Mouse (Mus musculus): ENCODE measurements around the gene Crtc2. TPM values are rescaled to one million over a fixed set of nuclear protein-coding genes. Genes with fewer than 3 reads are reported as not detected.
A peak's percentile ranks its signal among the peaks of the same experiment; 100 is the strongest.

Gene Crtc2
- total and polyA plus RNA-seq, 3 experiments, result 7.1 to 66.9 TPM; not detected in 1

DNA sequence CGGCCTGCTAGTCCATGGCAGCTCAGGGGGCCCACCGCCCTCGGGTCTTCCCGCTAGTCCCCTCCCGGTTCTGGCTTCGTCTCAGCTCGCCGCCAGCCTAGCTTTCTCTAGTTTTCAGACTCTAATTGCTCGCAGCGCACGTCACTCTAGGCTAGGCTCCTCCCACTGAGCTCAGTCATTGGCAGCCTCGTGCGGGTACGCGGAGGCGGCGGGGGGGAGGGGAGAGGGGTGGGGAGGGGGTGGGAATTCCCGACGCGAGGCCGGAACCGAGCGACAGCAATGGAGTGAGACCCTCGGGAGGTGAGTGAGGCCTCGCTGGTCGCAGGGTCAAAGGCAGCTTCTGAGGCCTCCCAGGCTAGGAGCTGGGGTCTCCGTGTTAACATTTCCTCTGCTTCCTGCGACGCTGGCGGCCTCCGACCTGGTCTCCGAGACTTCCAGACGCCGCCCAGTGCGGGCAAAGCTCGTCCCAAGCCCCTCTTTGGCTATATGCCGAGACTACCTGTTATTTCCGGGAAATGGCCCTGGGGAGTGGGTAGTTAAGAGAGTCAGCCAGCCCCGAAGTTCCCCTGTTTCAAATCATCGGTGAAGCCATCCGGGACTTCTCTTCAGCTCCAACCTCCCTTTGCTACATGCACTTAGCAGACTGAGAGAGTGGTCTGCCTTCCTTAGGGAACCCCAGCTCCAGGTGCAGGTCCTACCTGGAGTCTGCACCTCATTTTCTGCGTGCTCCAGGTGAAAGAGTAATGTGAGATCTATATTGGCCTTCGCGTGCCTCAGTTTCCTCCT lies 5.8 kb upstream of the Crtc2 start, which contains the start of gene Slc39a1 (continued):
- 0 out of 2 replicates have a peak, but pooled peaks have one; percentile 40 for TF ChIP-seq UBTF (IDR thresholded peaks at IDR 0.05; ENCODE audit: borderline replicate concordance, insufficient read depth, low read depth, low read length)
- peak; percentile 71 for TF ChIP-seq HCFC1 (IDR thresholded peaks at IDR 0.05; ENCODE audit: low read depth, low read length)
- no peak for TF ChIP-seq MAFK (IDR thresholded peaks at IDR 0.05; ENCODE audit: borderline replicate concordance, low read depth, low read length)
- no peak for TF ChIP-seq POLR2AphosphoS5 (IDR thresholded peaks at IDR 0.05; ENCODE audit: borderline replicate concordance, low read depth, low read length)
- peak; percentile 59; the same call in 1 of the 2 replicates for TF ChIP-seq TBP (IDR thresholded peaks at IDR 0.05; ENCODE audit: low read depth, low read length)
- TF ChIP-seq NELFE (IDR thresholded peaks at IDR 0.05; ENCODE audit: low read depth, low read length), result peak; percentile 92
- TF ChIP-seq EP300 (IDR thresholded peaks at IDR 0.05; ENCODE audit: low read depth in 1 of 2, low read length in 2 of 2), result no peak
- TF ChIP-seq RAD21 (IDR thresholded peaks at IDR 0.05; ENCODE audit: low read depth, low read length), result no peak
- no peak for TF ChIP-seq GABPA (IDR thresholded peaks at IDR 0.05; ENCODE audit: low read depth, low read length)
- peak; percentile 45; the same call in 1 of the 2 replicates for TF ChIP-seq TCF12 (IDR thresholded peaks at IDR 0.05; ENCODE audit: low read depth, low read length)
- no peak for TF ChIP-seq GATA1 (IDR thresholded peaks at IDR 0.05; ENCODE audit: low read depth, low read length)
- no peak; the same call in 1 of the 2 replicates for TF ChIP-seq MXI1 (IDR thresholded peaks at IDR 0.05; ENCODE audit: low read depth, low read length)
- peak; percentile 78 for TF ChIP-seq SIN3A (IDR thresholded peaks at IDR 0.05; ENCODE audit: low read length)
- no peak for TF ChIP-seq CTCF (IDR thresholded peaks at IDR 0.05 in 2 of 3, conservative IDR thresholded peaks at IDR 0.05 in 1 of 3; ENCODE audit: control insufficient read depth in 1 of 3, insufficient read depth in 1 of 3, low read depth in 2 of 3, low read length in 3 of 3, poor library complexity in 1 of 3, severe bottlenecking in 1 of 3)
- TF ChIP-seq ZMIZ1 (IDR thresholded peaks at IDR 0.05; ENCODE audit: low read depth, low read length), result peak; percentile 97
- TF ChIP-seq BHLHE40 (IDR thresholded peaks at IDR 0.05; ENCODE audit: borderline replicate concordance, low read depth, low read length), result no peak; the same call in 1 of the 2 replicates
- no peak for TF ChIP-seq ZKSCAN1 (IDR thresholded peaks at IDR 0.05; ENCODE audit: low read depth, low read length)
- TF ChIP-seq NRF1 (IDR thresholded peaks at IDR 0.05; ENCODE audit: insufficient read depth, low read depth, low read length, poor library complexity, severe bottlenecking), result no peak

DNA sequence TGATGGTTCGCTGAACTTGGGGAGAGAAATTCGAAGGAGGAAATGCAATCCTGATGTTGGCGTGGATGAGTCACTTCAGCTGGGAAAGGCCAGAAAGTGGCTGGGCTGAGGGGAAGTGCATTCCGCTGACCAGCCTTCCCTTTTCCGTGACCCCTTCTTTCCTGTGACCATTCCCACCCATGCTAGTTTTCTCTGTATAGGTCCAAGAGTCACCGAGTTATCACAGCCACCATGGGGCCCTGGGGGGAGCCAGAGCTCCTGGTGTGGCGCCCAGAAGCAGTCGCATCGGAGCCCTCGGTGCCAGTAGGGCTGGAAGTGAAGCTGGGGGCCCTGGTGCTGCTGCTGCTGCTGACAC lies 5.2 kb upstream of the Crtc2 start:
- Histone ChIP-seq H3K79me2 (ENCODE audit: control insufficient read depth, insufficient read depth, low read length, poor library complexity) (peaks cover 7% of the 10 kb centered on the region), H3K9ac (ENCODE audit: control insufficient read depth, low read depth, low read length, poor library complexity, severe bottlenecking) (peak overlapping the region; percentile 78), H3K4me3 (ENCODE audit: control insufficient read depth in 1 of 2, insufficient read depth in 1 of 2, low read depth in 2 of 2, low read length in 2 of 2) (peak overlapping the region; percentile 72 to 98), H3K4me1 (ENCODE audit: control insufficient read depth in 1 of 2, insufficient read depth in 2 of 2, low read length in 2 of 2) (peaks cover 7 to 10% of the 10 kb centered on the region in 2 experiments; a peak in 2 of 4 replicates), H3K27ac (ENCODE audit: control insufficient read depth, low read depth, low read length) (no peak overlapping the region), H3K27me3 (ENCODE audit: control insufficient read depth in 1 of 2, insufficient read depth in 2 of 2, low read length in 2 of 2) (no peaks in the 10 kb centered on the region), H3K36me3 (ENCODE audit: control insufficient read depth in 1 of 2, insufficient read depth in 2 of 2, low read length in 2 of 2) (peaks cover 0 to 7% of the 10 kb centered on the region in 2 experiments; a peak in 2 of 4 replicates), H3K9me3 (replicated peaks; ENCODE audit: insufficient read depth, low read length) (no peaks in the 10 kb centered on the region)
- no peak for DNase-seq (ENCODE audit: low read depth, low spot score)
- TF ChIP-seq RAD21 (IDR thresholded peaks at IDR 0.05; ENCODE audit: low read depth, low read length), result no peak
- no peak for TF ChIP-seq SMC3 (IDR thresholded peaks at IDR 0.05; ENCODE audit: low read depth, low read length)
- no peak for TF ChIP-seq MXI1 (IDR thresholded peaks at IDR 0.05; ENCODE audit: low read depth, low read length)
- TF ChIP-seq MAZ (IDR thresholded peaks at IDR 0.05; ENCODE audit: low read depth, low read length), result no peak
- no peak for TF ChIP-seq CTCF (IDR thresholded peaks at IDR 0.05 in 2 of 3, conservative IDR thresholded peaks at IDR 0.05 in 1 of 3; ENCODE audit: control insufficient read depth in 1 of 3, insufficient read depth in 1 of 3, low read depth in 2 of 3, low read length in 3 of 3, poor library complexity in 1 of 3, severe bottlenecking in 1 of 3)
- TF ChIP-seq NELFE (IDR thresholded peaks at IDR 0.05; ENCODE audit: low read depth, low read length), result no peak
- TF ChIP-seq EP300 (IDR thresholded peaks at IDR 0.05; ENCODE audit: low read depth in 1 of 2, low read length in 2 of 2), result no peak
- TF ChIP-seq MYB (IDR thresholded peaks at IDR 0.05; ENCODE audit: low read depth, low read length), result no peak
- no peak for TF ChIP-seq USF2 (IDR thresholded peaks at IDR 0.05; ENCODE audit: borderline replicate concordance in 1 of 2, insufficient read depth in 1 of 2, low read depth in 1 of 2, low read length in 2 of 2)
- no peak for TF ChIP-seq HCFC1 (IDR thresholded peaks at IDR 0.05; ENCODE audit: low read depth, low read length)
- no peak for TF ChIP-seq UBTF (IDR thresholded peaks at IDR 0.05; ENCODE audit: borderline replicate concordance, insufficient read depth, low read depth, low read length)
- no peak for TF ChIP-seq TBP (IDR thresholded peaks at IDR 0.05; ENCODE audit: low read depth, low read length)
